Mouse (Mus musculus) thymus, adult 2 months (tissue): ENCODE measurements around the gene Fbxo31. TPM values are rescaled to one million over a fixed set of nuclear protein-coding genes. Genes with fewer than 3 reads are reported as not detected.

Source experiments
- DNase-seq: peaks from one replicate; pipeline ENCODE4 v3.0.0; 2021
- H3K27ac ChIP-seq: fragments of 200-500 bp; 2 replicates; pipeline ENCODE4 v1.5.1; 2012; ENCODE audit warnings: low read length, control low read depth; ENCODE audit not compliant: control insufficient read depth, insufficient read depth
- H3K27me3 ChIP-seq: fragments of 200-500 bp; 2 replicates; pipeline ENCODE4 v1.6.1; 2012; ENCODE audit warnings: mild to moderate bottlenecking, low read length, moderate library complexity, mixed read lengths; ENCODE audit not compliant: control insufficient read depth, insufficient read depth
- H3K36me3 ChIP-seq: fragments of 200-500 bp; 2 replicates; pipeline ENCODE4 v1.6.1; 2012; ENCODE audit warnings: mild to moderate bottlenecking, low read length, moderate library complexity; ENCODE audit not compliant: control insufficient read depth, insufficient read depth
- H3K4me1 ChIP-seq: fragments of 200-500 bp; replicated peaks from 2 replicates; pipeline ENCODE4 v1.6.1; 2012; ENCODE audit warnings: low read length; ENCODE audit not compliant: control insufficient read depth, insufficient read depth
- H3K4me3 ChIP-seq: fragments of 200-500 bp; 2 replicates; pipeline ENCODE4 v1.5.1; 2012; ENCODE audit warnings: mild to moderate bottlenecking, low read length, control low read depth, moderate library complexity; ENCODE audit not compliant: control insufficient read depth, insufficient read depth
- CTCF ChIP-seq: fragments of 200-500 bp; IDR thresholded peaks from 2 replicates; pipeline ENCODE4 v1.5.1; 2012; ENCODE audit warnings: mild to moderate bottlenecking, control low read depth, low read length, moderate library complexity, borderline replicate concordance; ENCODE audit not compliant: control insufficient read depth, poor library complexity, insufficient read depth; ENCODE audit errors: extremely low read depth
- POLR2A ChIP-seq: fragments of 200-500 bp; IDR thresholded peaks from 2 replicates; pipeline ENCODE4 v1.6.1; 2012; ENCODE audit warnings: mild to moderate bottlenecking, low read length, control low read depth, moderate library complexity; ENCODE audit not compliant: control insufficient read depth, poor library complexity, insufficient read depth; ENCODE audit errors: extremely low read depth
- WGBS: fragments of 180-500 bp; shearing (Covaris S2); methylation state at CpG from one replicate; pipeline ENCODE4 v1.1.7; 2018; 5-methylcytosine and 5-hydroxymethylcytosine counted together
- polyA plus RNA-seq: library from polyadenylated mRNA; depleted of rRNA; stranded (reverse); fragments of >200 nt; gene quantifications from 2 replicates; pipeline ENCODE4 v1.2.3, GENCODE M21; 2012

The Fbxo31 gene
- polyA plus RNA-seq, 1 experiment: 39.8 TPM

DNA sequence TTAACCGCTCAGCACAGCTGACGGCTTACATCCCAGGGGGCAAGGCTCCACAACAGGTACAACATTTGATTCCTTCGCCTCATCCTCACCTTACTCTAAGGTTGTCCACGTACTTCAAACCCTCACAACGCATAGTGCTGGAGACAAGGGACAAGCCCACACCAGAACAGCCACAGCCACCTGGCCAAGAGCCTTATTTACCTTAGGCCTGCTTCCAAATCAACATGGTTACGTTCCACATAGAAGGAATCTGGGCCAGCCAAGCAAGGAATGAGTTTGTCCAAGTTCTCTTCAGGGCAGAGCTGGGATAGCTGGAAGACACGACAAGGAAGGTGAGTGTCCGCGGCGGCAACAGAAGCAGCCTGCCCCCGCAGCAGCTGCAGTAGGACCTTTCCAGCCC is 31.3 kb upstream of the Fbxo31 start:
- no peaks in the 10 kb centered on the region for H3K36me3 ChIP-seq
- H3K4me1 ChIP-seq: no peaks in the 10 kb centered on the region
- no peak overlapping the region for H3K4me3 ChIP-seq
- TF ChIP-seq CTCF (no peak), POLR2A (no peak)
- H3K27me3 ChIP-seq: no peaks in the 10 kb centered on the region
- H3K27ac ChIP-seq: no peak overlapping the region
- 91% methylated on average over 11 of the region's 11 CpGs for WGBS
- DNase-seq: no peak

DNA sequence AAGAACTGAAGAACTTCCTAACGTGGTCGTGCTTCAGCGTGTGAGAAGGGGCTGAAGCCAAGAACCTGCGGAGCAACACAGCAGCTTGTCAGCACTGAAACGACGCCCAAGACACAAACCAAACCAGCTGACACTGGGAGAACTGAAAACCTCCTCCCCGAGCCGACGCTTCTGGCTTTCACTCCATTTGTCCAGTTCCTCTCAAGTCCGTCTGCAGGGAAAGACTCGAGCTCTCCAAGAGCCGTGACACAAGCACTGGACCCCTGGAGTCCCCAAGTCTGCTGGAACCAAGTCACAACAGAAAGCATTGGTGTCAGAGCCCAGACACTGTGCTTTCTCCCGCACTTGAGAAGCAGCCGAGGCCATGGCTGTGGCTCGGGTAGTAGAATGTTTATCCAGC is 30.6 kb upstream of the Fbxo31 start:
- Histone ChIP-seq H3K27ac (no peak overlapping the region), H3K4me3 (no peak overlapping the region), H3K36me3 (no peaks in the 10 kb centered on the region), H3K4me1 (no peaks in the 10 kb centered on the region), H3K27me3 (no peaks in the 10 kb centered on the region)
- WGBS: 91% methylated on average over 15 of the region's 15 CpGs
- no peak for DNase-seq
- no peak for TF ChIP-seq POLR2A
- no peak for TF ChIP-seq CTCF

DNA sequence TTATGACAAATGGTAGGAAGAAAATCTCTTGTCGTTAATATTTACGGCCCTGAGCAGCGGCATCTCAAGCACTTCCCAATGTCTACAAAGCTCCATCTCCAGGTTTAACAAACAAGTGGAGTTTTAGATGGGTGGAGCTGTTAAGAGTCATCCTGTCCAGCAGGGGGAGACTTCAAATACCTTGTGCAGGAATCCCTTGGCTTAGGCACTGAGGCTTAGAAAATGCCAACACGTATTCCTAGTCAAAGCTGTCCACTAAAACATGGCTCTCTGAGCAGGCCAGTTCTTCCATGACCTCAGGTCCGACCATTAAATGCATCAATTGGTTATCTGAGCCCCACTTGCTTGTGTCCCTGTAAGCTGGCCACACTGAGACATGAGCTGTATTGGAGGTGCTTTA is 29.1 kb upstream of the Fbxo31 start:
- TF ChIP-seq POLR2A (no peak), CTCF (no peak)
- no peak for DNase-seq
- WGBS: 88% methylated on average over 5 of the region's 5 CpGs
- Histone ChIP-seq H3K36me3 (no peaks in the 10 kb centered on the region), H3K27me3 (no peaks in the 10 kb centered on the region), H3K4me1 (no peaks in the 10 kb centered on the region), H3K27ac (no peak overlapping the region), H3K4me3 (no peak overlapping the region)

DNA sequence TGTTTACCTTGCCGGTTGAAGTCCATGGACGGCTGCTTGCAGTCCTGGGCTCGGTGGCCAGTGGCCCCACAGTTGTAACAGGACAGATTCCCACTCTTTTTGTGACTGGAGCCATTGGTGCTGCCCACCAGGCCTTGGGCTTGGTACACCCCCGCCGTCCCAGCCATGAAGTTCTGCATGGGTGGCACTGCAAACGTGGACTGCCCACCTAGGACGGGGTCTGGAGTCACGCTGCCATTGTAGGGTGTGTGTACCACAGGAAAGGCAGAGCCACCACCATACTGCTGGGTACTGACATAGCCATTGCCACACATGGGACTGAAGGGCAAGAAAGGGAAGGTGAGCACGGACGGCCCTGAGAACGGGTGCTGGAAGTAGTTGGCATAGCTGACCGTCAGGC is 25.2 kb upstream of the Fbxo31 start:
- 0 out of 2 replicates have a peak, but pooled peaks cover 5% of the 10 kb centered on the region for H3K36me3 ChIP-seq
- DNase-seq: no peak

DNA sequence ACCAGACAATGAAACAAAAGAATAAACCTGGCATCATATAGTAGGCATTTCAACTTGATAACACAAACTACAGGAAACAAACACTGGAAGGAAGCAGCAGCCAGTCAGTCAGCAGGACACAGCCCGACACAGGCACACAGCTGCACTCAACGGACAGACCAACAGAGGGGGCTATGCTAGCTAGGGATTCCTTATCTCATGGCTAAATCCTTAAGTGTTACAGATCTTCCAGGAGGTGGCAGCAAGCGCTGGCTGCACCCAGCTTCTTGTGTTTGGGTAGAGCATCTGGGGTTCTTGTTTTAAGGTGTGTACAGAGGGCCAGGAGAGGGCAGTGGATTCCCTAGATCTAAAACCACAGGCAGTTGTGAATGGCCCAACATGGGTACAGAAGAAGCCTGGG is 24.3 kb upstream of the Fbxo31 start:
- Histone ChIP-seq H3K27ac (no peak overlapping the region), H3K36me3 (peaks cover 6% of the 10 kb centered on the region), H3K4me1 (no peaks in the 10 kb centered on the region), H3K4me3 (no peak overlapping the region), H3K27me3 (no peaks in the 10 kb centered on the region)
- WGBS: 2% methylated on average over 3 of the region's 3 CpGs
- TF ChIP-seq POLR2A: no peak
- peak; percentile 65; the same call in 1 of the 2 replicates for TF ChIP-seq CTCF
- DNase-seq: peak; percentile 69

More for the DNA sequence above, 25.2 kb upstream of the Fbxo31 start:
- TF ChIP-seq POLR2A (no peak), CTCF (no peak)
- WGBS: 91% methylated on average over 12 of the region's 12 CpGs
- Histone ChIP-seq H3K4me3 (no peak overlapping the region), H3K27ac (no peak overlapping the region), H3K27me3 (no peaks in the 10 kb centered on the region), H3K4me1 (no peaks in the 10 kb centered on the region)

DNA sequence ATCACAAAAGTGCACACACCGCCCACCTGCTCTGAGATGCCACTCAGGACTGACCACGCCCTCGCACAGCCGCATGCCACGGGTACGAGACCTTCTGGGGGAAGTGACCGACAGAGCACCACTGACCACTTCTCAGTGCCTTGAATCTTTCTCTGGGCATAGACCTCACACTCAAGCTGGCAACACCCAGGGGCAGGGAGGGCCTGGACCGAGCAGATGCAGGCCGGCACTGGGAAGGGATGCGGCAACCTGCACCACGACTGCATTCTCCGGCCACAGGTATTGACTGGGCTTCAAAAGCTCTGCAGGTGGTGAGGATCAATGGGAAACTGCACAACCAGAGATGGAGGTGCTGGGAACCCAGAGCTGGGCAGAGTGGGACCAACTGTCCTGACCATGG is 23.8 kb upstream of the Fbxo31 start:
- H3K27ac ChIP-seq: no peak overlapping the region
- H3K4me1 ChIP-seq: no peaks in the 10 kb centered on the region
- 97% methylated on average over 12 of the region's 12 CpGs for WGBS
- no peak for DNase-seq
- H3K36me3 ChIP-seq: peaks cover 10% of the 10 kb centered on the region
- no peaks in the 10 kb centered on the region for H3K27me3 ChIP-seq
- no peak for TF ChIP-seq CTCF
- no peak for TF ChIP-seq POLR2A
- no peak overlapping the region for H3K4me3 ChIP-seq

DNA sequence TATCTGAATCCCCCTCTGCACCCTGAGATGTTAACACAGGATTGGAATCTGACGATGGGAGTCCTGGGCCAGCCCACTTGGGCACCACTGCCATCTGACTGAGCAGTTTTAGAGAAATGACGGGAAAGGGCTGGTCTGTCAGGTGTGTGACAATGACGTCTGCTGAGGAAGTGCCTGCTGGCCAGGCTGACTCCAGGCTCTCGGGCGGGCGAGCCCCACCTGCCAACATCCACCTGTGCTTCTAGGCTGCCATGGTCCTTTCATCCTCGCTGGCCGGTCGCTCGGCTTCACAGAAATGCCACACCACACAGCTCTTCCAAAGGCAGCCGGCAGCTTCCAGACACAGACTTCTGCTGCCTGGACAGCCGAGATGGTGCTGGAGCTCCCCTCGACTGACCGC is 21.2 kb upstream of the Fbxo31 start:
- TF ChIP-seq CTCF (no peak), POLR2A (no peak)
- Histone ChIP-seq H3K4me1 (no peaks in the 10 kb centered on the region), H3K4me3 (no peak overlapping the region), H3K27ac (no peak overlapping the region), H3K27me3 (no peaks in the 10 kb centered on the region), H3K36me3 (peaks cover 23% of the 10 kb centered on the region)
- 97% methylated on average over 14 of the region's 14 CpGs for WGBS
- no peak for DNase-seq
